Mouse (Mus musculus) heart, adult 2 months (tissue): Measurements from ENCODE around the gene Tbc1d9. TPM values are rescaled to one million over a fixed set of nuclear protein-coding genes. Genes with fewer than 3 reads are reported as not detected.

Source experiments
- DNase-seq, 2 experiments: peaks; one replicate each; pipeline ENCODE4 v3.0.0; 2021
- H3K27ac ChIP-seq: fragments of 200-600 bp; 2 replicates; pipeline ENCODE4 v1.8.1; 2022
- H3K27me3 ChIP-seq: fragments of 200-500 bp; 2 replicates; pipeline ENCODE4 v1.6.1; 2012; ENCODE audit warnings: mild to moderate bottlenecking, low read length, inconsistent platforms, mixed read lengths; ENCODE audit not compliant: control insufficient read depth, insufficient read depth
- H3K36me3 ChIP-seq: fragments of 200-500 bp; 2 replicates; pipeline ENCODE4 v1.6.1; 2012; ENCODE audit warnings: low read length, inconsistent platforms; ENCODE audit not compliant: control insufficient read depth, insufficient read depth
- H3K4me1 ChIP-seq: fragments of 200-500 bp; 2 replicates; pipeline ENCODE4 v1.6.1; 2011; ENCODE audit warnings: low read length; ENCODE audit not compliant: control insufficient read depth, insufficient read depth
- H3K4me3 ChIP-seq: fragments of 200-600 bp; 2 replicates; pipeline ENCODE4 v1.8.1; 2022
- H3K79me2 ChIP-seq: fragments of 200-500 bp; replicated peaks from 2 replicates; pipeline ENCODE4 v1.6.1; 2012; ENCODE audit warnings: mild to moderate bottlenecking, inconsistent platforms, low read length, moderate library complexity, mixed read lengths; ENCODE audit not compliant: control insufficient read depth, insufficient read depth
- H3K9ac ChIP-seq: fragments of 200-500 bp; 2 replicates; pipeline ENCODE4 v1.6.1; 2012; ENCODE audit warnings: low read depth, mild to moderate bottlenecking, control low read depth, inconsistent platforms, low read length, mixed read lengths
- CTCF ChIP-seq: fragments of 200-600 bp; IDR thresholded peaks from 2 replicates; pipeline ENCODE4 v1.8.1; 2022; ENCODE audit warnings: antibody characterized with exemption, mild to moderate bottlenecking, moderate library complexity
- EP300 ChIP-seq: fragments of 200-500 bp; IDR thresholded peaks from 2 replicates; pipeline ENCODE4 v1.6.1; 2011; ENCODE audit warnings: low read depth, low read length, control low read depth; ENCODE audit not compliant: insufficient read depth
- POLR2A ChIP-seq: fragments of 200-500 bp; IDR thresholded peaks from 2 replicates; pipeline ENCODE4 v1.6.1; 2011; ENCODE audit warnings: mild to moderate bottlenecking, low read depth, low read length, control low read depth; ENCODE audit not compliant: insufficient read depth
- WGBS: fragments of 180-500 bp; shearing (Covaris S2); methylation state at CpG from one replicate; pipeline ENCODE4 v1.1.7; 2018; 5-methylcytosine and 5-hydroxymethylcytosine counted together
- intact Hi-C: fragments of 180-260 bp; cut with DNase I; formaldehyde crosslinking; loops from one replicate; pipeline ENCODE4 v1.15.1; 2025
- polyA plus RNA-seq: library from polyadenylated mRNA; depleted of rRNA; stranded (reverse); fragments of >200 nt; gene quantifications from 2 replicates; pipeline ENCODE4 v1.2.3, GENCODE M21; 2012
- total RNA-seq, 2 experiments: library from RNA; stranded (reverse); gene quantifications; 2 replicates each; pipeline ENCODE4 v1.2.3; 2021

The Tbc1d9 gene
- total and polyA plus RNA-seq, 3 experiments = 2.3 to 2.6 (median 2.4) TPM

GRCm38 (mm10) chr8:83202946-83203345 lies 37.8 kb downstream of the Tbc1d9 start:
- TF ChIP-seq EP300 (0 out of 2 replicates have a peak, but pooled peaks have one; percentile 14), CTCF (no peak), POLR2A (no peak)
- peaks cover 9% of the 10 kb centered on the region for H3K4me1 ChIP-seq
- H3K4me3 ChIP-seq = no peak overlapping the region
- no peaks in the 10 kb centered on the region for H3K79me2 ChIP-seq
- intact Hi-C loops = no loop called here
- H3K9ac ChIP-seq = no peak overlapping the region
- WGBS = 67% methylated on average over 11 of the region's 11 CpGs
- H3K36me3 ChIP-seq = no peaks in the 10 kb centered on the region
- peak in 1 of 2 experiments; percentile 21 for DNase-seq
- H3K27ac ChIP-seq = no peak overlapping the region
- H3K27me3 ChIP-seq = no peaks in the 10 kb centered on the region

- no peak for TF ChIP-seq EP300
- TF ChIP-seq CTCF = no peak
- TF ChIP-seq POLR2A = no peak
- no peak overlapping the region for H3K9ac ChIP-seq
- peaks cover 3% of the 10 kb centered on the region for H3K4me1 ChIP-seq
- intact Hi-C loops = no loop called here
- no peaks in the 10 kb centered on the region for H3K36me3 ChIP-seq
- H3K27ac ChIP-seq = no peak overlapping the region
- no peaks in the 10 kb centered on the region for H3K79me2 ChIP-seq
- DNase-seq = no peak
- H3K4me3 ChIP-seq = no peak overlapping the region
- H3K27me3 ChIP-seq = no peaks in the 10 kb centered on the region
- WGBS = 70% methylated on average over 7 of the region's 7 CpGs
Observed at GRCm38 (mm10) chr8:83205907-83206306, 40.8 kb downstream of the Tbc1d9 start.

- Histone ChIP-seq H3K79me2 (no peaks in the 10 kb centered on the region), H3K36me3 (no peaks in the 10 kb centered on the region), H3K27me3 (no peaks in the 10 kb centered on the region), H3K4me3 (no peak overlapping the region), H3K9ac (no peak overlapping the region), H3K27ac (no peak overlapping the region), H3K4me1 (no peaks in the 10 kb centered on the region)
- intact Hi-C loops = no loop called here
- no peak for DNase-seq
- 68% methylated on average over 4 of the region's 4 CpGs for WGBS
- no peak for TF ChIP-seq EP300
- TF ChIP-seq CTCF = no peak
- TF ChIP-seq POLR2A = no peak
Observed at GRCm38 (mm10) chr8:83209581-83209980, 44.4 kb downstream of the Tbc1d9 start.

DNA sequence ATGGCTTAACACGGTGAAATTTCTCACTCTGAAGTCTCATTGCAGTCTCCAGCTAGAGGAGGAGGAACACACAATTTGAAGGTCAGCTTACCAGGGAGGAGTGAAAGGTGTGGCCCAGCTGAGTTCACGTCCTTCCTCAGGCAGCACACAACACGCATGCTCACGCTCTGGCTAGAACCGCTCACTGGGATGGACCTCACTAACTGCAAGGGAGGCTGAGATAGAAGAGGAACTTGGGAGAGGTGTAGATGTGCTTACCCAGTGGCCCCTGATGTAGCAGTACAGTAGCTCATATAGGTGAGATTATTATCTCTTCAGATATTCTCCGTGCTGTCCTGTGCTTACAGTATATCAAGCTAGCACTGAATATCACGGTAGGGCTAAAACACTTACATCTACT lies 45.5 kb downstream of the Tbc1d9 start:
- Histone ChIP-seq H3K27me3 (no peaks in the 10 kb centered on the region), H3K36me3 (no peaks in the 10 kb centered on the region), H3K27ac (no peak overlapping the region), H3K9ac (no peak overlapping the region), H3K4me1 (no peaks in the 10 kb centered on the region), H3K4me3 (no peak overlapping the region), H3K79me2 (no peaks in the 10 kb centered on the region)
- TF ChIP-seq POLR2A = no peak
- no peak for TF ChIP-seq CTCF
- no peak for TF ChIP-seq EP300
- DNase-seq = no peak
- WGBS = 90% methylated on average over 7 of the region's 7 CpGs
- intact Hi-C loops = no loop called here

- Histone ChIP-seq H3K4me3 (no peak overlapping the region), H3K79me2 (no peaks in the 10 kb centered on the region), H3K27me3 (no peaks in the 10 kb centered on the region), H3K9ac (no peak overlapping the region), H3K27ac (peak overlapping the region; percentile 9; the same call in 1 of the 2 replicates), H3K36me3 (no peaks in the 10 kb centered on the region), H3K4me1 (no peaks in the 10 kb centered on the region)
- peak in 1 of 2 experiments; percentile 38 for DNase-seq
- WGBS = 20% methylated on average over 5 of the region's 5 CpGs
- intact Hi-C loops = no loop called here
- TF ChIP-seq EP300 (0 out of 2 replicates have a peak, but pooled peaks have one; percentile 14), POLR2A (no peak), CTCF (no peak)
Observed at GRCm38 (mm10) chr8:83215065-83215464, 49.9 kb downstream of the Tbc1d9 start.

- Histone ChIP-seq H3K9ac (no peak overlapping the region), H3K4me1 (no peaks in the 10 kb centered on the region), H3K36me3 (no peaks in the 10 kb centered on the region), H3K27me3 (no peaks in the 10 kb centered on the region), H3K4me3 (no peak overlapping the region), H3K27ac (no peak overlapping the region), H3K79me2 (no peaks in the 10 kb centered on the region)
- WGBS = 90% methylated on average over 6 of the region's 6 CpGs
- intact Hi-C loops = no loop called here
- TF ChIP-seq CTCF (no peak), EP300 (no peak)
- DNase-seq = no peak
Observed at GRCm38 (mm10) chr8:83216520-83216919, 51.4 kb downstream of the Tbc1d9 start.
